Mouse (Mus musculus): ENCODE data around the gene Eif1. TPM values are rescaled to one million over a fixed set of nuclear protein-coding genes. Genes with fewer than 3 reads are reported as not detected.

Eif1 gene
- 1,343 and 1,447 TPM in 2 replicates for polyA plus RNA-seq (2016; fragmentation: Nextera tagmentation; extraction: Ambion mirVana)

DNA sequence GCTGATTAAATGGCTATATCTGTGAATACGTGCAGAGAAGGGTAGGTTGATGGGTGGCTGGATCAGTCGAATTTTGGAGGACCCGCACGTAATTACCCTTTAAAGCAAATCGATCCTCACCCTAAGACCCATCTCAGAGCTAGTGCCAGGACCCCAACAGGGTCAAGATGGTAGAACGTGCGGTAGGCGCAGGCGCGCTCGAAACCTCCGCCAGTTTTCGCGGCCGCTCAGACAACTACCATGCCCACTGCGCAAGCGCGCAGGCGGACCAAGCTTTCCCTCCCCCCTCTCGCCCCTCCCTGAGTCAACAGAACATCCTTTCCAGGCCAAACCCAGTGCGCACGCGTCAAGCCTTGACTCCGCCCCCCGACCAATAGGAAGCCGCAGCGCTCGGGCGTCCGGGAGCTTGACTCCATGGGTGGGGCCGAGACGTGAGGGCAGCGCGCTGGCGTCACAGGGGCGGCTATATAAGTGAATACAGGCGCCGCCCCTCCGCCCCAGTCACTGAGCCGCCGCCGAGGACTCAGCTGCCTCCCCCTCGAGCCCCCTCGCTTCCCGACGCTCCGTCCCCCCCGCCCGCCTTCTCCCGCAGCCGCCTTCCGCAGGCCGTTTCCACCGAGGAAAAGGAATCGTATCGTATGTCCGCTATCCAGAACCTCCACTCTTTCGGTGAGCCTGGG lies at the start of gene Eif1:
Gene Eif1 (plus strand): TSS at position 394 of the 680 bp plus-strand sequence.
- H3K4me2 ChIP-seq (replicated peaks), result peak within 1 kb of the TSS; percentile 82
- peak; percentile 92 for ATAC-seq (ENCODE audit: low FRiP score)
- no peaks in the 10 kb centered on the region for H3K9me3 ChIP-seq (replicated peaks)
- peak within 1 kb of the TSS; percentile 98 for H3K9ac ChIP-seq
- H3K4me1 ChIP-seq, result peaks cover 7% of the 10 kb centered on the region; the same call in 1 of the 2 replicates
- peak within 1 kb of the TSS; percentile 93 for H3K27ac ChIP-seq
- under 1% methylated on average over 41 of the region's 58 CpGs for WGBS
- peak within 1 kb of the TSS; percentile 64 for H3K4me3 ChIP-seq
- H3K27me3 ChIP-seq, result no peaks in the 10 kb centered on the region
- peaks cover 13% of the 10 kb centered on the region for H3K36me3 ChIP-seq

GRCm38 (mm10) chr11:100271878-100272277 lies 47.8 kb upstream of the Eif1 start:
- Histone ChIP-seq H3K4me2 (replicated peaks) (no peak overlapping the region), H3K4me3 (no peak overlapping the region), H3K9ac (no peak overlapping the region), H3K36me3 (no peaks in the 10 kb centered on the region), H3K4me1 (no peaks in the 10 kb centered on the region), H3K27ac (no peak overlapping the region), H3K27me3 (no peaks in the 10 kb centered on the region), H3K9me3 (replicated peaks) (no peaks in the 10 kb centered on the region)
- WGBS, result 84% methylated on average over 1 of the region's 1 CpGs
- ATAC-seq (ENCODE audit: low FRiP score), result no peak

DNA sequence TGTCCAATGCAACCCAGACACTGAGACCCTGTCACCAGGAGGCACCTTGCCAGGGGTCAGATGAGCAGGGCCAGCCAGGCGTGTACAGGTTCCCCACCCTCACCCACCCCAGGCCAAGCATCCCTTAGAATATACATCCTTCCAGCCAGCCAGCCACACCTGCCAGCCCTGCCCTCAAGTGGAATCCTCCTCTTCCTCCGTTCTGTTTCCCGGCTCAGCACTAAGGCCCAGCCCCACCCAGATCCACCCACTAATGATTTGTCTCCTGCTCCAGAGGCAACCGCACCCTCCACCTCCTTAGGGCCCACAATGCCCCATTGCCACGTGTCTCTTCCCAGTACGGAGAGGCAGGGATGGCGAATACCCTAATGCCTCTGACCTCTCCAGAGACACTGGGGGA lies 45.0 kb upstream of the Eif1 start:
- Histone ChIP-seq H3K36me3 (no peaks in the 10 kb centered on the region), H3K4me3 (no peak overlapping the region), H3K27ac (no peak overlapping the region), H3K9me3 (replicated peaks) (no peaks in the 10 kb centered on the region), H3K27me3 (no peaks in the 10 kb centered on the region), H3K4me1 (no peaks in the 10 kb centered on the region), H3K4me2 (replicated peaks) (no peak overlapping the region), H3K9ac (no peak overlapping the region)
- no peak for ATAC-seq (ENCODE audit: low FRiP score)
- 70% methylated on average over 7 of the region's 7 CpGs for WGBS

GRCm38 (mm10) chr11:100275466-100275865 lies 44.2 kb upstream of the Eif1 start:
- Histone ChIP-seq H3K9me3 (replicated peaks) (no peaks in the 10 kb centered on the region), H3K9ac (no peak overlapping the region), H3K27ac (no peak overlapping the region), H3K4me2 (replicated peaks) (no peak overlapping the region), H3K27me3 (no peaks in the 10 kb centered on the region), H3K36me3 (no peaks in the 10 kb centered on the region), H3K4me1 (no peaks in the 10 kb centered on the region), H3K4me3 (no peak overlapping the region)
- WGBS, result 44% methylated on average over 4 of the region's 5 CpGs
- no peak for ATAC-seq (ENCODE audit: low FRiP score)

DNA sequence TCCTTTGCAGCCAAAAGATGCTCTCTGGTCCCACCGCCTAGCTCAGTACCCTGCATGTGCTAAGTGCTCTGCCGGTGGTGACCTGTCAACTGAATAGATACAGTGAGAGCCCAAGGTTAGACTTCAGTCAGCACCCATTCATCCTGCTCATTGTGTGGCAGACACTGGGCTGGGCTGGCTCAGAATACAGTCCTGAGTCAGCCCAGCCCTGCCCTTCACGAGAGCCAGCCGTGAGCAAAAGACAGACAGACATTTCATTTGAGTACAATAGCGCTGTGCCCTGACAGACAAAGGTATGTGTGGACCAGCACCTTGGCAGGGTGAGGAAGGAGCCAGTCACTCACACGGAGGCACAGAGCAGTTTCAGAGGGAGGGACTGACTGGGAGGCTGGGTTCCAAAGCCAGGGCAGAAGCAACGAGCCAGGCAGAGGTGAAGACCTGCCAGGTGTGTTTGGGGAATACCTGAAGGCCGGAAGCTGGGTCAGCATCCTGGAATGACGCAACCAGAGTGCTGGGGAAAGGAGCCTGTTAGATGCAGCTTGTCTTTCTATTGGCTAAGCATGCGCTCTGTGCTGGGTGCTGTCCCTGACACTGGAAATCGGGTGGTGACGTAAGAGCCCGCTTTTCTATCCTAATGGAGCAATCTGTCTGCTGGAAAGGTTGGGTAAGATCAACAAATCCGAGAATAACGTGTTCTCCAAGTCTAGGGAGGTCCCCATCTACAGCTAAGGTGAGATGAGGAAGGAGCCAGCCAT lies 41.8 kb upstream of the Eif1 start:
- Histone ChIP-seq H3K27ac (no peak overlapping the region), H3K27me3 (no peaks in the 10 kb centered on the region; the same call in 1 of the 2 replicates), H3K9ac (no peak overlapping the region), H3K4me1 (peaks cover 3% of the 10 kb centered on the region; the same call in 1 of the 2 replicates), H3K36me3 (no peaks in the 10 kb centered on the region), H3K9me3 (replicated peaks) (no peaks in the 10 kb centered on the region), H3K4me2 (replicated peaks) (no peak overlapping the region), H3K4me3 (no peak overlapping the region)
- ATAC-seq (ENCODE audit: low FRiP score), result no peak
- 70% methylated on average over 15 of the region's 15 CpGs for WGBS

GRCm38 (mm10) chr11:100278759-100279158 lies 40.9 kb upstream of the Eif1 start:
- no peaks in the 10 kb centered on the region for H3K9me3 ChIP-seq (replicated peaks)
- H3K4me3 ChIP-seq, result no peak overlapping the region
- WGBS, result 52% methylated on average over 5 of the region's 5 CpGs
- H3K4me1 ChIP-seq, result peaks cover 3% of the 10 kb centered on the region; the same call in 1 of the 2 replicates
- no peak overlapping the region for H3K4me2 ChIP-seq (replicated peaks)
- H3K27ac ChIP-seq, result no peak overlapping the region
- ATAC-seq (ENCODE audit: low FRiP score), result no peak
- H3K36me3 ChIP-seq, result no peaks in the 10 kb centered on the region
- no peak overlapping the region for H3K9ac ChIP-seq
- no peaks in the 10 kb centered on the region; the same call in 1 of the 2 replicates for H3K27me3 ChIP-seq

DNA sequence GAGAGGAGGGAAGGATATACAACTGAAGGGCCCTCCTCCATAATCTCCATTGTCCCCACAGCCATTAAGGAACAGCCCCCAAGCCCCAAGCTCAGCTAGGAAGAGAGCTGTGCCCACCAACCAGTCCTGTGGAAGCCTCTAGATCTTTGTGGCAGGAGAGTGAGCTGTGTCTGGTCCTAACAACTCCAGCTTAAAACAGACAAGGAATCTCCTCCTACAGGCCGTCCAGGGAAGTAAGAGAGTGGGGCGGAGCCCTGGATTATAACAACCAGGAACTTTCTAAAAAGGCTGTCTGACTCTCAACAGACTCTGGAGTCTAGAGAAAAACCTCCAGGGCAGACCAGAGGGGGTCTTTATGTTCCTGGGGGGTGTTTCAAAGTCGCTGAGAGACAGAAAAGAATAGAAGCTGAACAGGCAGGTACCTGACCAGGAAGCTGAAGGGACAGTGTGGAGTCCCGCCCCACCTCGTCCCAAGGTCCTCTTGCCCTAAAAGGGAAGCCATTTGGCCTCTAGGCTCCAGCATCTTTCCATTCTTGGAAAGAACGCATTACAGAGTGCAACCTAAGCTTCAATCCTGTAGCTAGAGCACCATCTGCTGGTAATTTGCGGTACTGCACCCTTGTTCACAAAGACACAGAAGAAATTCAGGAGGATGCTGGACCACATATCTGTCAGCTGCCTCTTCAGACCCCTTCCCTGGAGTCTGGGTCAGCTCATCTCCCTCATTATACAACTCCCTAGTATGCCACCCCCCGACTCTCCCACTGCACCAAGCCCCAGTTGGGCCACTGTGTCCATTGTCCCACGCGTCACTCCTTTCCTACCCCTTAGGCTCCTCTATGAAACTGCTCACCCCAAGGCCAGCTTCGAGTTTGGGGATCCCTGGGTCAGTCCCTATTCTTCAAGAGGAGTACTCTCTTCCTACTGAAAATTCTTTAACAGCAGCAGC lies 37.8 kb upstream of the Eif1 start:
- 21% methylated on average over 11 of the region's 11 CpGs for WGBS
- Histone ChIP-seq H3K27me3 (peaks cover under 1% of the 10 kb centered on the region; the same call in 1 of the 2 replicates), H3K4me3 (no peak overlapping the region), H3K4me1 (peaks cover 7% of the 10 kb centered on the region), H3K9me3 (replicated peaks) (no peaks in the 10 kb centered on the region), H3K4me2 (replicated peaks) (no peak overlapping the region), H3K9ac (no peak overlapping the region), H3K27ac (no peak overlapping the region), H3K36me3 (no peaks in the 10 kb centered on the region)
- peak; percentile 65 for ATAC-seq (ENCODE audit: low FRiP score)

GRCm38 (mm10) chr11:100282549-100282948 lies 37.1 kb upstream of the Eif1 start:
- peak; percentile 50; the same call in 1 of the 2 replicates for ATAC-seq (ENCODE audit: low FRiP score)
- H3K27me3 ChIP-seq, result peaks cover 2% of the 10 kb centered on the region; the same call in 1 of the 2 replicates
- H3K4me2 ChIP-seq (replicated peaks), result no peak overlapping the region
- no peaks in the 10 kb centered on the region for H3K9me3 ChIP-seq (replicated peaks)
- H3K36me3 ChIP-seq, result no peaks in the 10 kb centered on the region
- 27% methylated on average over 10 of the region's 10 CpGs for WGBS
- H3K4me3 ChIP-seq, result no peak overlapping the region
- H3K27ac ChIP-seq, result no peak overlapping the region
- peaks cover 9% of the 10 kb centered on the region for H3K4me1 ChIP-seq
- no peak overlapping the region for H3K9ac ChIP-seq

DNA sequence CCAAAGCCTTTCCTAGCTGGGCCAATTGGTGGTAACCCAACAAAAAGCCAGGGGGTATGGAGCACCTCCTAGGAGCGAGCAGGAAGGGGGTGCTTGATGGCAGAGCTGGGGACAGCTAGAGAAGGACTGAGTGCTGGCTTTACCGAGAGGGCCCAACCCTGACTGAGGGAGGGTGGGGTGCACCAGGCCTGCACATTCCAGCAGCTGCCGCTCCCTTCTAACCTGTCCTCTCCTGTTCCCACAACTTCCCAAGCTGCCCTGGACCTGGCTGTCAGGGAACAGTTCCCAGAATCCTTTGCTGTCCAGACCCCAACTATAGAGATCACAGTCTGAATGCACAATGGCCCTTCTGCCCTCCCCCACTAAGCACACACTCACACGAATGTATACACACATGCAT lies 34.7 kb upstream of the Eif1 start:
- no peaks in the 10 kb centered on the region for H3K9me3 ChIP-seq (replicated peaks)
- peaks cover 2% of the 10 kb centered on the region; the same call in 1 of the 2 replicates for H3K27me3 ChIP-seq
- no peak overlapping the region for H3K27ac ChIP-seq
- H3K4me3 ChIP-seq, result no peak overlapping the region
- H3K36me3 ChIP-seq, result no peaks in the 10 kb centered on the region
- H3K4me2 ChIP-seq (replicated peaks), result no peak overlapping the region
- H3K4me1 ChIP-seq, result peaks cover 9% of the 10 kb centered on the region
- H3K9ac ChIP-seq, result no peak overlapping the region
- 82% methylated on average over 4 of the region's 4 CpGs for WGBS
- ATAC-seq (ENCODE audit: low FRiP score), result no peak

- WGBS, result 37% methylated on average over 10 of the region's 10 CpGs
- no peaks in the 10 kb centered on the region for H3K36me3 ChIP-seq
- no peak overlapping the region for H3K4me3 ChIP-seq
- 0 out of 2 replicates have a peak, but pooled peaks cover 2% of the 10 kb centered on the region for H3K27me3 ChIP-seq
- no peak for ATAC-seq (ENCODE audit: low FRiP score)
- H3K9ac ChIP-seq, result no peak overlapping the region
- H3K9me3 ChIP-seq (replicated peaks), result no peaks in the 10 kb centered on the region
- peaks cover 7% of the 10 kb centered on the region for H3K4me1 ChIP-seq
- no peak overlapping the region for H3K27ac ChIP-seq
- no peak overlapping the region for H3K4me2 ChIP-seq (replicated peaks)
These were observed 32.7 kb upstream of the Eif1 start for GRCm38 (mm10) chr11:100287024-100287423.

DNA sequence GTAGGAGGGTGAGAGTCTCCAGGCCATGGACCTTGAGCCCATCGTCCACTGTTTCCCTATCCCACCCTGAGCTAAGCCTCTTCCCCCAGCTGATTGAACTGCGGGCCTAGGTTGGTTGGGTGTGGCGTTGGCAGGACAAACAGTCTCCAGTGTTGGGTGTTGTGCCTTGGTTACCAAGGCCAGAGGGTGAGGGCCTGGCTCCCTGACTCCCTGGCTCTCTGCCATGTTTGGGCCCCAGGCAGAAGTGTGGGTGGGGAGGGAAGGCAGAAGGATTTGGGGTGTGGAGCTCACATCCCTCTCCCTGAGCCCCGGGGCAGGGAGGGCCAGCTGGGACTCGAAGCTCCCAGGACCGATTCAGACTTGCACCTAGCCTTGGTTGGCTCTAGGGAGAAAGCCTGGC lies 30.7 kb upstream of the Eif1 start:
- Histone ChIP-seq H3K9ac (no peak overlapping the region), H3K4me1 (peaks cover 9% of the 10 kb centered on the region), H3K27me3 (0 out of 2 replicates have a peak, but pooled peaks cover 2% of the 10 kb centered on the region), H3K9me3 (replicated peaks) (no peaks in the 10 kb centered on the region), H3K4me3 (no peak overlapping the region), H3K36me3 (no peaks in the 10 kb centered on the region), H3K4me2 (replicated peaks) (no peak overlapping the region), H3K27ac (no peak overlapping the region)
- 86% methylated on average over 6 of the region's 6 CpGs for WGBS
- ATAC-seq (ENCODE audit: low FRiP score), result no peak

- WGBS, result 52% methylated on average over 5 of the region's 5 CpGs
- H3K4me1 ChIP-seq, result peaks cover 9% of the 10 kb centered on the region
- no peak overlapping the region for H3K4me2 ChIP-seq (replicated peaks)
- no peaks in the 10 kb centered on the region for H3K36me3 ChIP-seq
- H3K27me3 ChIP-seq, result 0 out of 2 replicates have a peak, but pooled peaks cover 2% of the 10 kb centered on the region
- H3K9ac ChIP-seq, result no peak overlapping the region
- H3K4me3 ChIP-seq, result no peak overlapping the region
- H3K27ac ChIP-seq, result no peak overlapping the region
- no peak for ATAC-seq (ENCODE audit: low FRiP score)
- H3K9me3 ChIP-seq (replicated peaks), result no peaks in the 10 kb centered on the region
These were observed 29.4 kb upstream of the Eif1 start for GRCm38 (mm10) chr11:100290235-100290634.

Data from hindbrain, embryonic 12.5 days (tissue).